Mouse (Mus musculus): ENCODE data around the gene Clec14a. TPM values are rescaled to one million over a fixed set of nuclear protein-coding genes. Genes with fewer than 3 reads are reported as not detected.

Clec14a gene
- polyA plus RNA-seq (2012; rRNA removed; ENCODE audit: low replicate concordance) = 6.4 and 7.1 TPM in 2 replicates

GRCm38 (mm10) chr12:58268563-58269501 is at the start of gene Clec14a:
Gene Clec14a, minus strand, starts transcription at chr12:58269290.

Other genes with a start within 250 kb of the Clec14a start
- gene Sstr1, start 57.5 kb downstream of the Clec14a start, polyA plus RNA-seq (2012; rRNA removed; ENCODE audit: low replicate concordance) = 0.16 and 0.79 TPM in 2 replicates

Data from mammary gland, adult 2 months (tissue).